Mouse (Mus musculus): ENCODE measurements around the gene Ndufab1.
A peak's percentile ranks its signal among the peaks of the same experiment; 100 is the strongest.

Ndufab1 gene

GRCm38 (mm10) chr7:122067517-122068381 is 33.9 kb downstream of the Ndufab1 start:
- no peak for DNase-seq (ENCODE audit: low spot score)

- DNase-seq (ENCODE audit: low spot score), result peak; percentile 98
Measured at GRCm38 (mm10) chr7:122066945-122067516, 34.7 kb downstream of the Ndufab1 start, which contains the start of the genes Ubfd1 and Ears2. Gene Ubfd1 (plus strand): TSS chr7:122067175. Gene Ears2 (minus strand): TSS chr7:122067263.

DNA sequence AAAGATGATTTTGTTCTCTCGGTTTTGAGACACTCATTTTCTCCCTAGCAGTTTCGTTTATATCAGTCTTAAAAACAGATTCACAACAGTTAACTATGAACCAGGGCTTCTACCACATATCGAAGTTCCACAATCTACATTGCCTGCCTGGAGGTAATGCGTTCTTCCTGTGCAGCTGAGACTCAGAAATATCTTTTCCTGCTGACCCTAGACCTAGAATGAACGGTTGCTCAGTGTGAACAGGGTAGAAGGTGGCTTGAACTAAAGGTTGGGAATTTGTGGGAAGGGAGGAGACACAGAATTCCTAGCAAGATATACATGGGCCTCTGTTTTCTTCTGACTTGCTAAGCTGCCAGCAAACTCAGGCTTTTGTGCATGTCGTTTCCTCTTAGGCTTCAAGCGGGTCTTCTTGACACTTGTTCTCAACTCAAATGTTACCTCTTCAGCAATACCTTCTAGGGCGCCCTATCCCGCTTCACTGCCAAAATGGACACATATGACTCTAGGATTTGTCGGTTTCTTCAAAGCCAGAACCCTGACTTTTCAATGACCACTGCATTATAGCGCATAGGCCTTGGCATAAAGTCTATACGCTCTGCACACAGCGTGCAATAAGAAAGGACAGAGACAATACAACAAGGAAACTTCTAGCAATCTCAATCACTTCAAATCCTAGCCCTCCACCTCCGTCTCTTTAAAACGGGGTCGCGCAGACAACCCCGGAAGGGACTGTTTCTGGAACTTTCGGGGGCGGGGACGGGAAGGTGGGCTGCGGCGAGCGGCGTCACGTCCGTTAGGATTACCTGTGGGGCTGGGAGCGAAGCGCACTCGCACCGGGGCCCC is 35.4 kb downstream of the Ndufab1 start:
- DNase-seq (ENCODE audit: low spot score), result no peak

DNA sequence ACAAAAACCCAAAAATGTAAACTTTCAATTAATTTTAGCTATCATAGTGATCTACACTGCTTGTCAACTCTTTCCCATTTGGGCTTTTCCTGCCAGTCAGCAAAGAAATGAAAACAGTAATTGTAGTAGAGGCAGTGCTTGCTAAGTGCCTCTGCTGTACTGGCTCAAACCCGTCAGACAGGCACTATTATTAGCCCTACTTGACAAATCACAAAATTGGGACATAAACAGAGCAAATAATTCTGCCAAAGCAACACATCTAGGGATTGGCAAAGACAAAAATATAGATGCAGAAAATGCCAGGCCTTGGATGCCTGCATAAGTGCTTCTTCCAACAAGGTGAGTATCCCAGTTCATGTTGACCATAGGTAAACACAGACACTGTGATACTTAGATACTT is 36.0 kb downstream of the Ndufab1 start:
- DNase-seq (ENCODE audit: low spot score), result no peak

GRCm38 (mm10) chr7:122056633-122057032 is 45.1 kb downstream of the Ndufab1 start:
- peak; percentile 65 for DNase-seq (ENCODE audit: low spot score)

DNA sequence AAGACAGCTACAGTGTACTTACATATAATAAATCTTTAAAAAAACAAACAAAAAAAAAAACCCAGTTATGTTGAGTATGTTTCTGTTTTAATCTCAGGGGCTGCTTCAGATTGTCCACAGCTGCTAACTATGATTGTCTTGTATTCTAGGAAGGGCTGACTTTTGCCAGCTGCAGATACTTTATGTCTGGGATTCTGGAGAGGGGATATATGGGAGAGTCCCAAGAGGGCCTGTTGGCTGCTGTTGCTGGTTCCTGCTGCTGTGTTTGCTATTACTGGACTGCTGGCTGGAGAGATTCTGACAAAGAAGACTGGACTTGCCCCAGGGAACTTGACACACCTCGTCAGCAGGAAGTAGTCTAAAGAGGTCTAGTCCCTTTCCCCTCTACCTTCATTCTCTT is 50.9 kb downstream of the Ndufab1 start:
- DNase-seq (ENCODE audit: low spot score), result no peak

- DNase-seq (ENCODE audit: low spot score), result no peak
Measured at GRCm38 (mm10) chr7:122048191-122048590, 53.5 kb downstream of the Ndufab1 start.

- DNase-seq (ENCODE audit: low spot score), result no peak
Measured at GRCm38 (mm10) chr7:122046813-122047212, 54.9 kb downstream of the Ndufab1 start.

- no peak for DNase-seq (ENCODE audit: low spot score)
Measured at GRCm38 (mm10) chr7:122045711-122046110, 56.0 kb downstream of the Ndufab1 start.

DNA sequence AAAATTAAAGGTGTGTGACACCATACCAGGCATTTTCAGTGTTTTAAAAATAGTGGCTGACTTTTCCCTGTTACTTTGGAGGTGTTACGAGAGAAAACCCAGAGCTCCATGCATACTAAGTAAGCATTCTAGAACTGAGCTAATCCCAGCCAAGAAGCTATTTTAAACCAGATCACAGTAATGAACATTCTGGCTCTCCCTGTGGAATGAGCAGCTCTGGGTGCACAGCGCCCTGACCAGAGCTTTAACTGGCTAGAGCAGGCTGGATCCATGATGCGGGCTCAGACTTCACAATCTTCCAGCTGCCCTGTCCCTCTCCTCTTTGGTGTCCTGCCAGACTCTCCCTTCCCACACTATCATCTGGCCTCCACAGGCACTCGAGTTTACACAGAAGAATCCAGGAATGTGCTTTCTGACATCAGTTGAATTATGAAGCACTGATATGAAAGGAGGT is 56.5 kb downstream of the Ndufab1 start:
- peak; percentile 40 for DNase-seq (ENCODE audit: low spot score)

- no peak for DNase-seq (ENCODE audit: low spot score)
Measured at GRCm38 (mm10) chr7:122044106-122044505, 57.6 kb downstream of the Ndufab1 start.
